Mouse (Mus musculus): ENCODE results near the gene Specc1l.
"Not testable (repeated sequence)": the region's sequence is repeated elsewhere in the genome, so short reads cannot be mapped to it uniquely, and the experiment has no call there.

Specc1l gene

GRCm38 (mm10) chr10:75288579-75288978, 76.7 kb downstream of the Specc1l start:
- no peak for DNase-seq

- DNase-seq: no peak
These were observed 77.5 kb downstream of the Specc1l start for GRCm38 (mm10) chr10:75289392-75289791.

GRCm38 (mm10) chr10:75290650-75291049, 78.8 kb downstream of the Specc1l start:
- no peak for DNase-seq

- DNase-seq: no peak
These were observed 79.5 kb downstream of the Specc1l start for GRCm38 (mm10) chr10:75291338-75291737.

- not testable (repeated sequence) for DNase-seq
These were observed 80.3 kb downstream of the Specc1l start for GRCm38 (mm10) chr10:75292206-75292605.

GRCm38 (mm10) chr10:75293288-75293687, 81.4 kb downstream of the Specc1l start:
- DNase-seq: no peak

GRCm38 (mm10) chr10:75294362-75294761, 82.5 kb downstream of the Specc1l start:
- DNase-seq: no peak

GRCm38 (mm10) chr10:75294926-75295325, 83.1 kb downstream of the Specc1l start:
- no peak for DNase-seq

GRCm38 (mm10) chr10:75298608-75299007, 86.7 kb downstream of the Specc1l start:
- DNase-seq: no peak

GRCm38 (mm10) chr10:75299785-75300418, 88.0 kb downstream of the Specc1l start:
- no peak for DNase-seq

- DNase-seq: no peak
These were observed 89.4 kb downstream of the Specc1l start for GRCm38 (mm10) chr10:75301195-75301806.

GRCm38 (mm10) chr10:75301937-75302336, 90.1 kb downstream of the Specc1l start:
- no peak for DNase-seq

GRCm38 (mm10) chr10:75302536-75302935, 90.7 kb downstream of the Specc1l start:
- DNase-seq: no peak

- DNase-seq: no peak
These were observed 91.6 kb downstream of the Specc1l start for GRCm38 (mm10) chr10:75303324-75304048.

- DNase-seq: no peak
These were observed 92.2 kb downstream of the Specc1l start for GRCm38 (mm10) chr10:75304049-75304405.

GRCm38 (mm10) chr10:75304413-75304812, 92.5 kb downstream of the Specc1l start:
- no peak for DNase-seq

- no peak for DNase-seq
These were observed 95.3 kb downstream of the Specc1l start for GRCm38 (mm10) chr10:75307130-75307529.

GRCm38 (mm10) chr10:75312361-75312760, 100.5 kb downstream of the Specc1l start:
- no peak for DNase-seq

- no peak for DNase-seq
These were observed 102.5 kb downstream of the Specc1l start for GRCm38 (mm10) chr10:75314190-75314980.

GRCm38 (mm10) chr10:75315756-75316155, 103.9 kb downstream of the Specc1l start:
- DNase-seq: no peak

GRCm38 (mm10) chr10:75316472-75316871, 104.6 kb downstream of the Specc1l start:
- DNase-seq: peak in 1 of 2 experiments; percentile 56

GRCm38 (mm10) chr10:75316872-75316907, 104.8 kb downstream of the Specc1l start, which contains the start of gene Adora2a:
Adora2a (plus strand) TSS chr10:75316877.
- no peak for DNase-seq

- DNase-seq: peak; percentile 64 to 68
These were observed 105.3 kb downstream of the Specc1l start for GRCm38 (mm10) chr10:75316908-75317761.
